Mouse (Mus musculus) neural tube, embryonic 15.5 days (tissue): Measurements from ENCODE around the gene Myl9. TPM values are rescaled to one million over a fixed set of nuclear protein-coding genes. Genes with fewer than 3 reads are reported as not detected.
"Not testable (repeated sequence)": the region's sequence is repeated elsewhere in the genome, so short reads cannot be mapped to it uniquely, and the experiment has no call there.

Experiments
- ATAC-seq: fragments of 200-750 bp; cut with Nextera tagmentation; 2 replicates; pipeline ENCODE4 v1.8.0; 2017; ENCODE audit warnings: mild to moderate bottlenecking, moderate TSS enrichment, moderate library complexity; ENCODE audit not compliant: low FRiP score
- H3K27ac ChIP-seq: fragments of 300-500 bp; sonication (generic); replicated peaks from 2 replicates; pipeline ENCODE4 v1.5.1; 2015; ENCODE audit warnings: mild to moderate bottlenecking, inconsistent platforms
- H3K27me3 ChIP-seq: fragments of 300-500 bp; sonication (generic); replicated peaks from 2 replicates; pipeline ENCODE4 v1.6.1; 2015; ENCODE audit warnings: inconsistent platforms
- H3K36me3 ChIP-seq: fragments of 300-500 bp; sonication (generic); 2 replicates; pipeline ENCODE4 v1.6.1; 2015; ENCODE audit warnings: inconsistent platforms
- H3K4me1 ChIP-seq: fragments of 300-500 bp; sonication (generic); 2 replicates; pipeline ENCODE4 v1.6.1; 2015; ENCODE audit warnings: inconsistent platforms
- H3K4me2 ChIP-seq: fragments of 300-500 bp; sonication (generic); 2 replicates; pipeline ENCODE4 v1.6.1; 2015; ENCODE audit warnings: inconsistent platforms, mild to moderate bottlenecking, moderate library complexity
- H3K4me3 ChIP-seq: fragments of 300-500 bp; sonication (generic); replicated peaks from 2 replicates; pipeline ENCODE4 v1.5.1; 2015; ENCODE audit warnings: mild to moderate bottlenecking, inconsistent platforms
- H3K9ac ChIP-seq: fragments of 300-500 bp; sonication (generic); replicated peaks from 2 replicates; pipeline ENCODE4 v1.6.1; 2015; ENCODE audit warnings: mild to moderate bottlenecking, inconsistent platforms
- H3K9me3 ChIP-seq: fragments of 300-500 bp; sonication (generic); replicated peaks from 2 replicates; pipeline ENCODE4 v1.6.1; 2016; ENCODE audit warnings: inconsistent platforms
- WGBS: fragments of 180-500 bp; shearing (Covaris S2); methylation state at CpG from one replicate; pipeline ENCODE4 v1.1.7; 2015; ENCODE audit warnings: mixed read lengths; 5-methylcytosine and 5-hydroxymethylcytosine counted together
- polyA plus RNA-seq: library from polyadenylated mRNA; unstranded; fragments of >200 nt; fragmentation: Nextera tagmentation; extraction: Ambion mirVana; gene quantifications from 2 replicates; pipeline ENCODE4 v1.2.1, GENCODE M21; 2015

Myl9 gene
- polyA plus RNA-seq, 1 experiment from 2014 or later: 40.8 TPM

- H3K9me3 ChIP-seq: no peaks in the 10 kb centered on the region
- peaks cover 16% of the 10 kb centered on the region for H3K4me1 ChIP-seq
- H3K27me3 ChIP-seq: no peaks in the 10 kb centered on the region; the same call in 1 of the 2 replicates
- WGBS: 1% methylated on average over 8 of the region's 8 CpGs
- 0 out of 2 replicates have a peak overlapping the region, but pooled peaks have one; percentile 11 for H3K9ac ChIP-seq
- ATAC-seq: no peak; the same call in 1 of the 2 replicates
- 0 out of 2 replicates have a peak overlapping the region, but pooled peaks have one; percentile 52 for H3K27ac ChIP-seq
- no peak overlapping the region for H3K4me2 ChIP-seq
- no peaks in the 10 kb centered on the region for H3K36me3 ChIP-seq
- H3K4me3 ChIP-seq: no peak overlapping the region
Observed at GRCm38 (mm10) chr2:156814344-156814801, 39.2 kb downstream of the Myl9 start.

GRCm38 (mm10) chr2:156814893-156815292 is 39.7 kb downstream of the Myl9 start:
- H3K27me3 ChIP-seq: no peaks in the 10 kb centered on the region; the same call in 1 of the 2 replicates
- no peak for ATAC-seq

GRCm38 (mm10) chr2:156815412-156815811 is 40.2 kb downstream of the Myl9 start:
- H3K9me3 ChIP-seq: no peaks in the 10 kb centered on the region

More at GRCm38 (mm10) chr2:156814893-156815292, 39.7 kb downstream of the Myl9 start:
- Histone ChIP-seq H3K27ac (0 out of 2 replicates have a peak overlapping the region, but pooled peaks have one; percentile 3), H3K4me3 (no peak overlapping the region), H3K4me1 (peaks cover 16% of the 10 kb centered on the region), H3K4me2 (no peak overlapping the region), H3K9ac (no peak overlapping the region), H3K36me3 (no peaks in the 10 kb centered on the region), H3K9me3 (no peaks in the 10 kb centered on the region)
- 22% methylated on average over 5 of the region's 5 CpGs for WGBS

GRCm38 (mm10) chr2:156816116-156816515 is 40.9 kb downstream of the Myl9 start:
- no peaks in the 10 kb centered on the region; the same call in 1 of the 2 replicates for H3K27me3 ChIP-seq
- H3K9ac ChIP-seq: no peak overlapping the region
- H3K36me3 ChIP-seq: no peaks in the 10 kb centered on the region
- ATAC-seq: no peak
- no peak overlapping the region for H3K27ac ChIP-seq
- no peak overlapping the region for H3K4me3 ChIP-seq
- no peak overlapping the region for H3K4me2 ChIP-seq
- peaks cover 16% of the 10 kb centered on the region for H3K4me1 ChIP-seq
- 65% methylated on average over 1 of the region's 1 CpGs for WGBS
- H3K9me3 ChIP-seq: no peaks in the 10 kb centered on the region

More at GRCm38 (mm10) chr2:156815412-156815811, 40.2 kb downstream of the Myl9 start:
- Histone ChIP-seq H3K27me3 (no peaks in the 10 kb centered on the region; the same call in 1 of the 2 replicates), H3K4me1 (peaks cover 16% of the 10 kb centered on the region), H3K4me3 (no peak overlapping the region), H3K27ac (no peak overlapping the region), H3K4me2 (no peak overlapping the region), H3K9ac (no peak overlapping the region), H3K36me3 (no peaks in the 10 kb centered on the region)
- WGBS: 64% methylated on average over 3 of the region's 3 CpGs
- ATAC-seq: no peak

GRCm38 (mm10) chr2:156825128-156825527 is 49.9 kb downstream of the Myl9 start:
- not testable (repeated sequence) for H3K4me3 ChIP-seq, H3K36me3 ChIP-seq, H3K4me1 ChIP-seq, H3K27me3 ChIP-seq, H3K4me2 ChIP-seq, H3K27ac ChIP-seq, H3K9me3 ChIP-seq, H3K9ac ChIP-seq, ATAC-seq
- WGBS: 86% methylated on average over 6 of the region's 6 CpGs

Other genes starting within 250 kb of the Myl9 start
- 42.0 and 42.8 TPM in 2 replicates for gene Aar2, start 227.8 kb upstream of the Myl9 start, polyA plus RNA-seq
- 161 and 188 TPM in 2 replicates for gene Dlgap4, start 161.7 kb upstream of the Myl9 start, polyA plus RNA-seq
- gene Tgif2, start 64.6 kb downstream of the Myl9 start, polyA plus RNA-seq: 10.3 and 16.5 TPM in 2 replicates
- 7.6 and 8.9 TPM in 2 replicates for gene 4930518I15Rik, start 82.5 kb downstream of the Myl9 start, polyA plus RNA-seq
- gene Rab5if, start 87.7 kb downstream of the Myl9 start, polyA plus RNA-seq: 152 TPM in 2 replicates
- gene Sla2, start 111.8 kb downstream of the Myl9 start, polyA plus RNA-seq: 0.22 and 7.3 TPM in 2 replicates
- gene Ndrg3, start 216.6 kb downstream of the Myl9 start, polyA plus RNA-seq: 158 and 168 TPM in 2 replicates
- 8.3 and 13.8 TPM in 2 replicates for gene Dsn1, start 231.7 kb downstream of the Myl9 start, polyA plus RNA-seq